Mouse (Mus musculus): ENCODE measurements around the gene Cntrl.

Cntrl gene

DNA sequence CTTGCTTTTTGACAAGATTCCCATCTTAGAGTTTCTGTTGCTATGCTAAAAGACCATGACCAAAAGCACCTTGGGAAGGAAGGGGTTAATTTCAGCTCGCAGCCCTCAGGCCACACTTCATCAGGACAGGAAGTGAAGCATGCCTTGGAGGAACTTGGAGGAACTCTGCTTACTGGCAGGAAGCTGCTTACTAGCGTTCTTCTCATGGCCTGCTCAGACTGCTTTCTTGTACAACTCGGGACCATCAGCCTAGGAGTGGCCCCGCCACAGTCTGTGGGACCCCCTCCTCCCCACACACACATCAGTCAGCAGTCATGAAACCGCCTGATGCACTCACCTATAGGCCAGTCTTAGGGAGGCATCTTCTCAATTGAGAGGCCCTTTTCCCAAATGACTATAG lies 64.8 kb downstream of the Cntrl start:
- DNase-seq (ENCODE audit: extremely low spot score): no peak

- no peak for DNase-seq (ENCODE audit: extremely low spot score)
Measured at GRCm38 (mm10) chr2:35175281-35176065, 66.2 kb downstream of the Cntrl start.

- no peak for DNase-seq (ENCODE audit: extremely low spot score)
Measured at GRCm38 (mm10) chr2:35178153-35178552, 68.9 kb downstream of the Cntrl start.

DNA sequence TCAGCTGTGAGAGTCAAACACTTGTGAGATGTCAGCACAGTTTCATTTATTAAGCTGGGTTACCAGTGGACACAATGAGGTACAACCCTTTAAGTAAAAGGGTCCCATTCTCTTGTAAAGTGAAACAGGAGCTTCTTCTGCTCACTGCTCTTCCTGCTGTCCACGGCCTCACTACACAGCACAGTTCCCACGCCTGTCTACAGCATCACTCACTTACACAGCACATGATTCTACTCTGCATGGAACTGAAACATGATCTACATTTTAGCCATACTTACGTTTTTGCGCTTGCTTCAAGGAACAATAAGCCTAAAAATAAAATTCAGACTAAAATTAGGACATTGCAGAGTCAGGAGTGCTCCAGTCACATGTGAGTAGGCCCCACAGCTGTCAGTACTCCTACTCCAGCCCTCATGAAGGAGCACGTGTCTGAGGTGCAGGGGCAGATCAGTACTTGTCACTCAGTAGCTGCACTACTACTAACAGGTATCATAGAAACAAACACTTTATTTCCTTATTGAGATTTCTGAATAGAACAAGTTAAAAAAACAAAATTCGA lies 73.9 kb downstream of the Cntrl start:
- DNase-seq (ENCODE audit: extremely low spot score): no peak

DNA sequence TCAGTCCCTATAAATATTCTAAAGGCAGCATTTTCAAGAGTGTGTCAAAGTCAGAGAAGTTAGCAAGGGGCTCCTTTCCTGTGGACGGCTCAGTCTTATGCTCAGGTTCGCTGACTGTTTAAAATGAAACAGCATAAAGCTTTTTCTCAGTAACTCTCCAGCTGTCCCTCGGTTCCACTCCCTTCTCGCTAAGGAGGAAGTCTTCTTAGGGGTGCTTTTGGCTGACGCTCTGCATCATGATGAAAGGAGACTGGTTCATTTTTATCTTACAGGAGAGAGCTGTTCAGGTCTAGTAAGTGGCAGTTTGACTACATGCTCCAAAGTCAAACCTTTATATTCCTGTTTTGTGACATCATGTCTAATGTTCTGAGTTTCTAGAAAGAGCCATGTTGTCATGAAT lies 79.6 kb downstream of the Cntrl start:
- no peak for DNase-seq (ENCODE audit: extremely low spot score)

- no peak for DNase-seq (ENCODE audit: extremely low spot score)
Measured at GRCm38 (mm10) chr2:35193976-35194375, 84.7 kb downstream of the Cntrl start.

DNA sequence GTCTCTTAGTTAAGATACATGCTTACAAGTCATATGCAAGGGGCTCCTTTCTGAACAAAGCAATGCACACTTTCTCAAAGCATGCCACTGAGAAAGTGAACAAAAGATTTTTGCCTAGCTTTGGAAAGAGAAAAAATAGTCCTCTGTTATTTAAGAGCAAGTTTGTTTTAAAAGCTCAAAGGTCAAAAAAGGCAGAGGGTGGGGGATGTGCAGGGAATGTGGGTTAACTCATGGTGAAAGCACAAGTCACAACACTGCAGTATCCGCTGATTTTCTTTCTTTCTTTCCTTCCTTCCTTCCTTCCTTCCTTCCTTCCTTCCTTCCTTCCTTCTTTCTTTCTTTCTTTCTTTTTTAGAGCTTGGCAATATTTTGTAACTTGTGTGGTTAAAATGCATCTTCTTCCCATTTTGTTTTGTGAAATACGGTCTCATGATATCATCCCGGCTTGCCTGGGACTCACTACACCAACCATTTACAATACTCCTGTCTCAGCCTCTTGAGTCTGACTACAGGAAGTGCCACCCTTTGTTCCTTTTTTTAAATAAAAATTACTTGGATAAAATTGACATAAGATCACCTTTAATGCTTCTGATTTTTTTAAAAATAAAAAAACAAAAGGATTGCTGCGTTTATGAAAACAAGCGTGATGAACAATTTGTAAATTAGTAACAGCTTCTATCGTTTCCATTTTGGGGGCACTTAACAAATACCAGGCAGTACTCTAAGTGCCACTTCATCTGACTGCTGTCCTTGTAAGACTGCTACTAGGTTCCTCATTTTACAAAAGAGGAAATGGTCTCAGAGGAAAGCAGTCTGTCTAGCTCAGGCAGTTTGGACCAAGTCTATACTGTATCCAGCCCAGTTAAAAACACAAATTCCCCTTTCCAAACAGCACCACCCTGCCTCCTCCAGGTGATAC lies 86.6 kb downstream of the Cntrl start:
- no peak for DNase-seq (ENCODE audit: extremely low spot score)

DNA sequence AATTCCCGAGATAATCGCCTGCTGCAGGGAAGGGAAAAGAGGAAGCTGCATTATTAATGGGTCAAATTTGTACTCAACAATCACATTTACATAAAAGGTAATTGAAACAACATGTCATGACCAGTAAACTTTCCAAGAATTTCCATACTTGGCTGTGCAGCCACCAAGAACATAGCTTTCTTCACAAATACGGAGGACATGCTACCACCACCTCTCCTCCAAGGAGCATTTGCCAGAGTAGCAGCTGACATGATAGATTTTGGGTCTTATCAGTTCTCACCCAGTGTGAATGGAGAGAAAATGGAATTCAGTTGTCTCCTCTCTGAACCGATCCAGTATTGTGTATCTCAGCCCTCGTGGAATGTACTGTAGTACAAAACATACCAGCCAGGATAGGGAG lies 90.2 kb downstream of the Cntrl start:
- DNase-seq (ENCODE audit: extremely low spot score): peak; percentile 10

DNA sequence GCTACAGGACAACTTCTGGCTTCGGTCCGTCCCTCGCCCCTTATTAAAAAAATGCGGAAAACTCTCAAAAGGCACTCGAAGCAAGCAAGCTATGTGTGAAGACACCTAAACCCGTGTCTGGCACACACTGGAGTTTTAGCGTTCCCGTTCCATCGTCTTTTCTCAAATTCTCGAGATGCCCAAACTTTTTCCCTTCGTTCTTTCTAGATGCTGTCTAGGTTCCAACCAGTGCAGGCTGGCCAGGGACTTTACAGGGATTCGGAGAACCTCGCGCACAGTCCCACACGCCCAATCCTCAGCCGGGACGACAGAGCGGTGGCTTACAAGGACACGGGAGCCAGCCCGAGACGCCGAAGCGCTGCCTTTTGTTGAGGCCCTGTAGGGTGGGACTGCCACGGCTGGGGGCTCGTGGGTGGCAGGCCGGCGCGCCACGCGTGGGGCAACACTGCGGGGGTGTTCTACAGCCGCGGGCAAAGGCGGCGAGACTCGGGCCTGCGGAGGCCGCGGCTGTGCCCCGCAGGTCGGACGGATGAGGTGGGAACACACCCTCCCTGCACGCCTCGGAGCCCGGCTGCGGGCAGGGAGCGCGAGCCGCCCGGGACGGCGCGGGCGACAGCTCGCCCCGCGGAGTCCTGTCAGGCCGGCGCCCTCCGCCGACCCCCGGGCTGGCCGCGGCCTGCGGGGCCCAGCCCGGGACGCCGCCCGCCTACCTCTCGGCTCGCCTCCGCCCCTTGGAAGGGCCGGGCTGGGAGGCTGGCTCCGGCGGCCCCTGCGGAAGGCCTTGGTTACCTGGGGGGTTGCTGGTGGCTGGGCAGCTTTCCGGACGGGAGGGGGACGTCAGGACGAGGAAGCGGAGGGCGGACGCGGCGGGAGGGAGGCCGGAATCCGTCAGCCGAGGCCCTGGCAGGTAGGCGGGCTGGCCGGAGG lies 90.9 kb downstream of the Cntrl start:
- DNase-seq (ENCODE audit: extremely low spot score): peak; percentile 40

GRCm38 (mm10) chr2:35200898-35201668 lies 91.8 kb downstream of the Cntrl start, which contains the start of gene Rab14:
Rab14 (minus strand) TSS chr2:35201120.
- DNase-seq (ENCODE audit: extremely low spot score): peak; percentile 100

DNA sequence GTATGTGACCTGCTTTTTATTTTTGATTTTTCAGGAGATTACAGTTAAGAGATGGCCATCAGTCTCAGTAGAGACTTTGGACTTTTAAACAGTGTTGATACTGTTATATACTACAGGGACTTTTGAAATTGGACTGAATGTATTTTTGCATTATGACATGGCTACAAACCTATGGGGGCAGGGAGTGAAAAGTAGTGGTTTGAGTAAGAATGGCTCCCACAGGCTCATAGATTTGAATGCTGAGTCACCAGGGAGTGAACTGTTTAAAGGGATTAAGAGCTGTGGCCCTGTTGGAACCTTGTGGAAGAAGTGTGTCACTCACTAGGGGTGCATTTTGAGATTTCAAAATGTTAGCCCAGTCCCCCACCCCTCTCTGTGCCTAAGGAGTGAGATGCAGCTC lies 94.4 kb downstream of the Cntrl start:
- DNase-seq (ENCODE audit: extremely low spot score): no peak

GRCm38 (mm10) chr2:35206761-35207160 lies 97.5 kb downstream of the Cntrl start:
- DNase-seq (ENCODE audit: extremely low spot score): no peak

GRCm38 (mm10) chr2:35208054-35208453 lies 98.8 kb downstream of the Cntrl start:
- DNase-seq (ENCODE audit: extremely low spot score): no peak

GRCm38 (mm10) chr2:35208931-35209665 lies 99.8 kb downstream of the Cntrl start:
- no peak for DNase-seq (ENCODE audit: extremely low spot score)

DNA sequence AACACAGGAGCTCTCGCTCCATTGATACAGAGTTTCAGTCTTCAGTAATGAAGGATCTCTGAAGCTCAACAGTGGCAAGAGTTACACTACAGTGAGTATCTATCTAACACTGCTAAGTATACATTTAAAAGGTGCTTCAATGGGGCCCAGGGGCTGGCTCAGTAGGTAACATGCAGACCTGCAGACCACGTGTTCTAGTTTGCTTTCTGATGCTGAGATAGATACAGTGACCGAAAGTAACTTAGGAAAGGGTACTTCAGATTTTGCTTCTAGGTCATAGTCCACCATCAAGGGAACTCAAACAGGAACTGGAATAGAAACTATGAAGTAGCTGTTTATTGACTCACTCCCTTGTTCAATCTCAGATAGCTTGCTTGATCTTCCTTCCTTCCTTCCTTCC lies 102.4 kb downstream of the Cntrl start:
- DNase-seq (ENCODE audit: extremely low spot score): no peak

GRCm38 (mm10) chr2:35213345-35213910 lies 104.1 kb downstream of the Cntrl start:
- DNase-seq (ENCODE audit: extremely low spot score): no peak

GRCm38 (mm10) chr2:35214881-35215358 lies 105.6 kb downstream of the Cntrl start:
- DNase-seq (ENCODE audit: extremely low spot score): peak; percentile 89

DNA sequence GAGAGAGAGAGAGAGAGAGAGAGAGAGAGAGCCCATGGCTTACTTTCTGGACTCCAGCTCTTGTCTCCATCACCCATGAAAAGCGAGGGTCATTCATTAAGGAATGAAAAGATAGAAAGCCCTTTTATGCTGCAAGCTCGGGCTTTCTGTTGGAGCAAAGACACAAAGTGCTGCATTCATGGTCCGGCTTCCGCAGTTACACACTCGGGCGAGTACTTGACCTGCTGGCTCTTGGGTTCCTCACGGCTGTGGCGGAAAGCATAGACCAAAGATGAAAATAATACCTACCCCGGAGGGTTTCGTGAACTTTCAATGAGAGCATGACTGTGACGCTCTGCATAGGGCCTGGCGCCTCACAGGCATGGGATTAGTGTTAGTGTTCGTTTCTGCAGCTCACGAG lies 106.1 kb downstream of the Cntrl start:
- peak; percentile 18 for DNase-seq (ENCODE audit: extremely low spot score)

- DNase-seq (ENCODE audit: extremely low spot score): no peak
Measured at GRCm38 (mm10) chr2:35216701-35217100, 107.4 kb downstream of the Cntrl start.
